Mouse (Mus musculus) hindlimb bud, embryonic 11.5 days (tissue): ENCODE results near the gene Gm9268.
"Not testable (repeated sequence)": the region's sequence is repeated elsewhere in the genome, so short reads cannot be mapped to it uniquely, and the experiment has no call there.

Source experiments
- DNase-seq: peaks from one replicate; pipeline ENCODE4 v3.0.0-alpha.2; 2012; ENCODE audit warnings: low read depth, low spot score; ENCODE audit errors: extremely low spot score

Gene Gm9268

GRCm38 (mm10) chr7:43018465-43018864 lies at the start of gene Gm9268:
Gene Gm9268, plus strand, starts transcription at chr7:43018765.
- DNase-seq: not testable (repeated sequence)

GRCm38 (mm10) chr7:42980098-42980497 lies 38.5 kb upstream of the Gm9268 start:
- no peak for DNase-seq

GRCm38 (mm10) chr7:42980739-42981138 lies 37.8 kb upstream of the Gm9268 start:
- no peak for DNase-seq

- DNase-seq: no peak
These were observed 59.3 kb downstream of the Gm9268 start for GRCm38 (mm10) chr7:43077831-43078230.
